10 mouse cellular contexts compared by ENCODE assay signal in genomic region chr16:96945468-96946302, GRCm38 (mm10).
DNase-seq lines count a peak whose midpoint lies in the region; ATAC-seq lines count a peak whose summit lies in the region.
"Had no signal": no experiment of that assay in that cellular context is flagged by ENCODE, and none has a peak within 500 bp of the region (broad histone marks: within the 10 kb centered on the region; RNA-seq: fewer than 3 reads in every experiment).

No protein-coding gene starts in this region.

- H3K27ac ChIP-seq in forebrain, embryonic 14.5 days (ENCODE audit: low read depth, low read length), result peak overlapping the region; percentile 70
- H3K27ac ChIP-seq in midbrain, embryonic 12.5 days (replicated peaks), result peak overlapping the region; percentile 70
- H3K27ac ChIP-seq: intestine, embryonic 15.5 days had no signal

- peak; percentile 34; the same call in 1 of the 2 replicates for ATAC-seq in forebrain, embryonic 14.5 days
- peak; percentile 75 for ATAC-seq in midbrain, embryonic 12.5 days (ENCODE audit: low FRiP score, low read depth)
- ATAC-seq: intestine, embryonic 15.5 days had no signal

- no peak overlapping the region for H3K4me2 ChIP-seq in forebrain, embryonic 14.5 days (ENCODE audit: low read length)
- peak overlapping the region; percentile 15; the same call in 1 of the 2 replicates for H3K4me2 ChIP-seq in midbrain, embryonic 12.5 days (replicated peaks)
- H3K4me2 ChIP-seq: intestine, embryonic 15.5 days had no signal

- H3K9me3 ChIP-seq in forebrain, embryonic 14.5 days (replicated peaks; ENCODE audit: control insufficient read depth, low read length), result no peaks in the 10 kb centered on the region
- no peaks in the 10 kb centered on the region for H3K9me3 ChIP-seq in midbrain, embryonic 12.5 days
- H3K9me3 ChIP-seq: intestine, embryonic 15.5 days had no signal

- no peaks in the 10 kb centered on the region for H3K36me3 ChIP-seq in forebrain, embryonic 14.5 days (ENCODE audit: control insufficient read depth, insufficient read depth, low read length)
- no peaks in the 10 kb centered on the region for H3K36me3 ChIP-seq in midbrain, embryonic 12.5 days
- H3K36me3 ChIP-seq: intestine, embryonic 15.5 days had no signal

- H3K4me1 ChIP-seq in forebrain, embryonic 14.5 days (ENCODE audit: control insufficient read depth, insufficient read depth, low read length), result peaks cover 11% of the 10 kb centered on the region
- H3K4me1 ChIP-seq in midbrain, embryonic 12.5 days, result peaks cover 15% of the 10 kb centered on the region
- H3K4me1 ChIP-seq: intestine, embryonic 15.5 days had no signal

- no peaks in the 10 kb centered on the region for H3K27me3 ChIP-seq in forebrain, embryonic 14.5 days (replicated peaks; ENCODE audit: control insufficient read depth, insufficient read depth, low read length)
- H3K27me3 ChIP-seq in midbrain, embryonic 12.5 days, result no peaks in the 10 kb centered on the region
- H3K27me3 ChIP-seq: intestine, embryonic 15.5 days had no signal

- H3K4me3 ChIP-seq in forebrain, embryonic 14.5 days (ENCODE audit: low read depth, low read length), result no peak overlapping the region
- H3K4me3 ChIP-seq in midbrain, embryonic 12.5 days, result no peak overlapping the region
- H3K4me3 ChIP-seq: intestine, embryonic 15.5 days; myocyte had no signal

- no peak overlapping the region for H3K9ac ChIP-seq in forebrain, embryonic 14.5 days (ENCODE audit: low read length)
- H3K9ac ChIP-seq in midbrain, embryonic 12.5 days (replicated peaks), result no peak overlapping the region
- H3K9ac ChIP-seq: intestine, embryonic 15.5 days had no signal

- 37% methylated on average over 11 of the region's 11 CpGs for WGBS in forebrain, embryonic 14.5 days
- WGBS in midbrain, embryonic 12.5 days, result 34% methylated on average over 11 of the region's 11 CpGs

- peak; percentile 49 for DNase-seq in R1 (ENCODE audit: low read depth, low spot score)
- peak; percentile 20 to 24 for DNase-seq in cerebellum, adult 18-20 months
- peak; percentile 60 for DNase-seq in forebrain, embryonic 14.5 days (ENCODE audit: low spot score)
- DNase-seq in lung, adult 18-20 months, result no peak
- no peak for DNase-seq in spleen, postnatal 14 days (ENCODE audit: low spot score in 2 of 2)
- no peak for DNase-seq in spleen, adult 12 weeks (ENCODE audit: low spot score)
- DNase-seq in lung, postnatal 14 days, result no peak

Comparison
In these comparisons a context has a peak if more than half of its experiments do, and no peak if none do; other contexts are left out.
1. DNase-seq: peak in R1 (single experiment), cerebellum, adult 18-20 months (2 of 2) and forebrain, embryonic 14.5 days (single experiment); none in lung, adult 18-20 months (0 of 2), spleen, postnatal 14 days (0 of 2), spleen, adult 12 weeks (single experiment) and lung, postnatal 14 days (single experiment).